Mouse (Mus musculus) layer of hippocampus, postnatal 10 days (tissue): ENCODE measurements around the gene Cst8. TPM values are rescaled to one million over a fixed set of nuclear protein-coding genes. Genes with fewer than 3 reads are reported as not detected.

Source experiments
- total RNA-seq, 2 experiments: library from RNA; stranded (reverse); gene quantifications; 2 replicates each; pipeline ENCODE4 v1.2.3; 2021

Cst8 gene
- total RNA-seq, 2 experiments from 2014 or later: not detected

Other genes starting within 250 kb of the Cst8 start
- 10 to 100 TPM; 10.1 to 12.6 TPM for gene Nxt1, start 126.2 kb upstream of the Cst8 start, total RNA-seq
- gene Gzf1, start 117.8 kb upstream of the Cst8 start, total RNA-seq: 10 to 100 TPM; 24.0 to 26.2 TPM
- gene Napb, start 66.3 kb upstream of the Cst8 start, total RNA-seq: 100 to 1,000 TPM; 232 to 251 TPM
- gene Cstl1, start 48.4 kb upstream of the Cst8 start, total RNA-seq: under 1 TPM in 1 of 2 experiments, not detected in 1; 0.71 TPM
- gene Cst11, start 27.3 kb upstream of the Cst8 start, total RNA-seq: not detected
- gene 8030411F24Rik, start 16.8 kb upstream of the Cst8 start, total RNA-seq: not detected
- not detected for gene Cst12, start 9.4 kb upstream of the Cst8 start, total RNA-seq
- not detected for gene Cst13, start 21.3 kb downstream of the Cst8 start, total RNA-seq
- not detected for gene Cst9, start 36.4 kb downstream of the Cst8 start, total RNA-seq
- not detected for gene 9230104L09Rik, start 66.3 kb downstream of the Cst8 start, total RNA-seq
- gene Cst3, start 76.9 kb downstream of the Cst8 start, total RNA-seq: 1,000 to 10,000 TPM; 2,230 to 2,265 TPM
- gene Gm1330, start 204.5 kb downstream of the Cst8 start, total RNA-seq: not detected
- gene Gm10750, start 218.5 kb downstream of the Cst8 start, total RNA-seq: not detected